Mouse (Mus musculus) brain, adult 2 months (tissue): ENCODE measurements around the gene 4931422A03Rik.
"Not testable (repeated sequence)": the region's sequence is repeated elsewhere in the genome, so short reads cannot be mapped to it uniquely, and the experiment has no call there.

Experiments
- DNase-seq: peaks from one replicate; pipeline ENCODE4 v3.0.0; 2011; ENCODE audit warnings: low read depth, low spot score

4931422A03Rik gene

GRCm38 (mm10) chr2:104028139-104028723, at the start of gene 4931422A03Rik:
4931422A03Rik (minus strand) TSS chr2:104028361.
- DNase-seq = peak; percentile 40

- DNase-seq = peak; percentile 62
These were observed 41.6 kb upstream of the 4931422A03Rik start, which contains the start of gene Cd59b for GRCm38 (mm10) chr2:104069704-104070185. Cd59b (plus strand) TSS chr2:104069849.

- not testable (repeated sequence) for DNase-seq
These were observed 40.3 kb upstream of the 4931422A03Rik start, which contains the start of gene Gm10799 for GRCm38 (mm10) chr2:104068450-104068849. Gm10799 (minus strand) TSS chr2:104068550.

GRCm38 (mm10) chr2:104065526-104065925, 37.4 kb upstream of the 4931422A03Rik start, which contains the start of gene Gm10912:
Gm10912 (plus strand) TSS chr2:104065826.
- DNase-seq = not testable (repeated sequence)

GRCm38 (mm10) chr2:104064152-104064551, 36.0 kb upstream of the 4931422A03Rik start:
- DNase-seq = no peak

GRCm38 (mm10) chr2:104062665-104063064, 34.5 kb upstream of the 4931422A03Rik start:
- peak; percentile 49 for DNase-seq

- no peak for DNase-seq
These were observed 32.8 kb upstream of the 4931422A03Rik start for GRCm38 (mm10) chr2:104060996-104061395.

GRCm38 (mm10) chr2:104059786-104060185, 31.6 kb upstream of the 4931422A03Rik start:
- peak; percentile 76 for DNase-seq

GRCm38 (mm10) chr2:104058954-104059353, 30.8 kb upstream of the 4931422A03Rik start:
- no peak for DNase-seq

GRCm38 (mm10) chr2:104058381-104058780, 30.2 kb upstream of the 4931422A03Rik start:
- no peak for DNase-seq

- DNase-seq = no peak
These were observed 16.4 kb upstream of the 4931422A03Rik start for GRCm38 (mm10) chr2:104044479-104045080.

GRCm38 (mm10) chr2:104043624-104044478, 15.7 kb upstream of the 4931422A03Rik start:
- DNase-seq = no peak

- DNase-seq = no peak
These were observed 14.6 kb upstream of the 4931422A03Rik start for GRCm38 (mm10) chr2:104042766-104043165.

- peak; percentile 41 for DNase-seq
These were observed 13.5 kb upstream of the 4931422A03Rik start for GRCm38 (mm10) chr2:104041632-104042031.

GRCm38 (mm10) chr2:104038236-104038635, 10.1 kb upstream of the 4931422A03Rik start:
- no peak for DNase-seq

- peak; percentile 53 for DNase-seq
These were observed 8.2 kb upstream of the 4931422A03Rik start for GRCm38 (mm10) chr2:104036316-104036715.

GRCm38 (mm10) chr2:104035595-104035994, 7.4 kb upstream of the 4931422A03Rik start:
- DNase-seq = peak; percentile 57

GRCm38 (mm10) chr2:104034832-104035472, 6.8 kb upstream of the 4931422A03Rik start:
- peak; percentile 86 for DNase-seq

GRCm38 (mm10) chr2:104032056-104032455, 3.9 kb upstream of the 4931422A03Rik start:
- no peak for DNase-seq

GRCm38 (mm10) chr2:104030381-104030780, 2.2 kb upstream of the 4931422A03Rik start:
- no peak for DNase-seq

- no peak for DNase-seq
These were observed 913 bp upstream of the 4931422A03Rik start for GRCm38 (mm10) chr2:104029074-104029473.
